Mouse (Mus musculus): ENCODE measurements around the gene Pomgnt2. TPM values are rescaled to one million over a fixed set of nuclear protein-coding genes. Genes with fewer than 3 reads are reported as not detected.
A peak's percentile ranks its signal among the peaks of the same experiment; 100 is the strongest.

Gene Pomgnt2
- polyA plus RNA-seq, 1 experiment from 2014 or later: 28.3 TPM

DNA sequence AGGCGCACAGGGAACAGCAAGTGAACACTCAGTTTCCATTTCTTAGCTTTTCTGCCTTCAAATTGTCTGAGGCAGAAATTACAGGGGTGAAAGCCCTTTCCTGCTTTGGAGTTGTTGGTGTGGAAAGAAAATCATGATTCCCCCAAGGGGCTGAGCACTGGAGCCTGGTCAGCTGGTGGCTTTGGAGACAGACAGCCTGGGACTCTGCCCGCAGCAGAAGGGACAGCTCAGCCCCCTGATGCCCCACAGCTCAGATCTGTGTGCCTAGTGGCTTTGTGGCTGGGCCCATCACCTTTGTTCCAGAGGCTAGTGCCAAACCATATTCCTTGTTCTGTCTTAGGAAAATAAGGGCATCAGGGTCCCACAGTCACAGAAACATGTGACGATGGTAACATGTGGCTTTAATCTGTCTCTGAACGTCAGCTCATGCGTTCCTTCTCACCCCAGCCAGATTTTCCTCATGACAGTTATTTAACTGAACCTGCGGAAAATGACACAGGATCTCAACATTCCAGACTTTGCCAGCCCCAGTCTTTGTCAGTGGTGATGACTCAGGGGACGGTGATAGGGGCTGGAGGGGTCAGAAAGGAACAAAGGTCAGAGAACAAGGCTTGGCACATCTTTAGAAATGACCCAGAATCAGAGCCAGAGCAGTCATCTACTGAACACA lies 36.8 kb downstream of the Pomgnt2 start:
- no peak overlapping the region for H3K9ac ChIP-seq (replicated peaks)
- H3K27me3 ChIP-seq: no peaks in the 10 kb centered on the region
- no peaks in the 10 kb centered on the region for H3K9me3 ChIP-seq
- H3K27ac ChIP-seq (replicated peaks): no peak overlapping the region
- WGBS: 65% methylated on average over 7 of the region's 7 CpGs
- H3K4me3 ChIP-seq: no peak overlapping the region
- no peak overlapping the region for H3K4me2 ChIP-seq (replicated peaks)
- no peaks in the 10 kb centered on the region for H3K36me3 ChIP-seq
- H3K4me1 ChIP-seq: no peaks in the 10 kb centered on the region
- no peak for ATAC-seq (replicated peaks)

DNA sequence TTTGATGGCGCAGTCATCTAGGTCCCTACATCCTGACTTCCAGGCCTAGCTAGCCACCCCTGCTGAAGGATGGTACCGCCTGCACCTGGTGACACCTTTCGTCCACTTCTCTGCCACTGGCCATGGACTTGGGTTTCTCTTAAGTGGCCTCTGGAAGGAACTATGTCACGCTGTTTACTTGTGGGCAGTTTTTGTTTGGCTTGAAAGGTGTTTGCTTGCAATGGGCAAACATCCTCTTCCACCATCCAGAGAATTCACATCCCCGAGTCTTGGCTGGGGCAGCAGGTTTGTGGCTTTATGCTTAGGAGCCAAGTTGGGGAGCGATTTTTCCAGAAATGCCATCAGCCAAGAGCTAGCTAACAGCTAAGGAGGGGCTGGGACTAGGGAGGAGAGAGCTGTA lies 44.3 kb downstream of the Pomgnt2 start:
- Histone ChIP-seq H3K27me3 (no peaks in the 10 kb centered on the region), H3K4me3 (no peak overlapping the region), H3K4me1 (peaks cover 15% of the 10 kb centered on the region), H3K9ac (replicated peaks) (no peak overlapping the region), H3K9me3 (no peaks in the 10 kb centered on the region), H3K4me2 (replicated peaks) (no peak overlapping the region), H3K27ac (replicated peaks) (no peak overlapping the region), H3K36me3 (no peaks in the 10 kb centered on the region)
- 92% methylated on average over 6 of the region's 6 CpGs for WGBS
- no peak for ATAC-seq (replicated peaks)

DNA sequence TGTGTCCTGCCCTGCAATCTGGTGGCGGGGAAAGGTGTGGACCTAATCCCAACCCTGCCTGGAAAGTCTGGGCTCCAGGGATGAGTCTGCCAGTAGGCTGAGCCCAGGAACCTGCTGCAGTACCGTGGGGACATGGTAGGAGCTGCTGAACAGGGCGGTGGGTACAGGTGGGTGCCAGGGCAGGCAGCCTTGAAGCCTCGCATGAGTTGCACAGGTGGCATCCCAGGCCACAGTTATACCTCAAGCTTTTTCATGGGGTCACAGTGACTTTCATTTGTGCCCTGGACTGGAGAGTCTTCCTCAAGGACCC lies 45.8 kb downstream of the Pomgnt2 start:
- ATAC-seq (replicated peaks): peak; percentile 59; the same call in 1 of the 2 replicates
- peak overlapping the region; percentile 20; the same call in 1 of the 2 replicates for H3K4me3 ChIP-seq
- H3K27me3 ChIP-seq: no peaks in the 10 kb centered on the region
- peaks cover 15% of the 10 kb centered on the region for H3K4me1 ChIP-seq
- peak overlapping the region; percentile 38 for H3K4me2 ChIP-seq (replicated peaks)
- 0 out of 2 replicates have a peak overlapping the region, but pooled peaks have one; percentile 5 for H3K9ac ChIP-seq (replicated peaks)
- no peaks in the 10 kb centered on the region for H3K36me3 ChIP-seq
- WGBS: 29% methylated on average over 4 of the region's 4 CpGs
- no peaks in the 10 kb centered on the region for H3K9me3 ChIP-seq
- H3K27ac ChIP-seq (replicated peaks): peak overlapping the region; percentile 63; the same call in 1 of the 2 replicates

DNA sequence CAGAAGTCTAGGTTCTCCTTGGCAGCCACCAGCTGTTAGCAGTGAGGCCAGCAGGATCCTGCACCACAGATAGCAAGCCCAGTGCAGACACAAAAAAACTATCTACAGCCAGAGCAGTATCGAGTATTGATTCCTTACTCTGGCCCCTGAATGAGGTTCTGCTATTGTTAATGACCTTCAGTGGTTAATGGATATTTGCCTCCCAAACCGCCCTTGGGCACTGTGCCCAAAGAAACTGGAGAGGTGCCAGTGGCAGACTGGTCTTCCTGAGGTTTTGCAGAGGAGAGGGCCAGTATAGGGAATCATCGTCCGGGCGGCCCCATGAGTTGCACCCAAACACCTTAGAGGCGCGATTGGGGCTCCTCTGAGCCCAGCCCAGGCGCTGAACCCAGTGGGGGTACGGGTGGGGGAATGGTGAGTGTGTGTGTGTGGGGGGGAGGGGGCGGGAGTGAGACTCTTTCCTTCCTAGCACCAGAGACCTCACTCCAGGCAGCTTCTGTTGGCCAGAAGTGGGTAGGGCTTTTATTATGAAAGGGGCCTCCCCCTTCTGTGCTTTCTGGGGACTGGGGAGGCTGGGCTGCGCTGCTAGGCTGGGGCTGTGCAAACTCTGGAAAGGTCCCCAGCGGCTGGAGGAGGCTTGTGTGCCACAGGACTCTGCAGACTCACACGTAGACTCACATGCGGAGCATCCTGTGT lies 46.3 kb downstream of the Pomgnt2 start, which contains the start of gene Fam198a:
Fam198a (plus strand) TSS at position 571 of the 696 bp plus-strand sequence.
- WGBS: 2% methylated on average over 14 of the region's 14 CpGs
- Histone ChIP-seq H3K36me3 (no peaks in the 10 kb centered on the region), H3K9ac (replicated peaks) (0 out of 2 replicates have a peak within 1 kb of the TSS, but pooled peaks have one; percentile 5), H3K27ac (replicated peaks) (peak within 1 kb of the TSS; percentile 63), H3K9me3 (no peaks in the 10 kb centered on the region), H3K4me3 (peak within 1 kb of the TSS; percentile 20), H3K4me1 (peaks cover 15% of the 10 kb centered on the region), H3K27me3 (no peaks in the 10 kb centered on the region), H3K4me2 (replicated peaks) (peak within 1 kb of the TSS; percentile 38)
- ATAC-seq (replicated peaks): peak; percentile 93

DNA sequence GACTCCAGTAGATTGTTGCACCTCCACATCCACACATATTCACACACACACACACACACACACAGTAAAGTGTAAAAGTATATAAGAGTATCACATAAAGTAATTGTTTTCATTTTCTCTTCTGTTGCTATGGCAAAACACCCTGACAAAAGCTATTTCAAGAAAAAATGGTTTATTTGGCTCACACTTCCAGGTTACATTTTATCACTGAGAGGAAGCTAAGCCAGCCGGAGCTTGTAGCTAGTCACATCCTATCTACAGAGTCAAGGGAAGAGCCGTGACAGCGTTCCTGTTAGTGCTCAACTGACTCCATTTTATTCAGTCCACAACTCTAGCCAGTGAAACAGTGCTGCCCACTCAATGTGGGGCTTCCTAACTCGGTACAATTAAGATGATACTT lies 48.5 kb downstream of the Pomgnt2 start:
- Histone ChIP-seq H3K36me3 (no peaks in the 10 kb centered on the region), H3K4me2 (replicated peaks) (no peak overlapping the region), H3K27me3 (no peaks in the 10 kb centered on the region), H3K4me3 (no peak overlapping the region), H3K4me1 (peaks cover 15% of the 10 kb centered on the region), H3K9me3 (no peaks in the 10 kb centered on the region), H3K27ac (replicated peaks) (no peak overlapping the region), H3K9ac (replicated peaks) (no peak overlapping the region)
- 83% methylated on average over 4 of the region's 4 CpGs for WGBS
- ATAC-seq (replicated peaks): no peak

DNA sequence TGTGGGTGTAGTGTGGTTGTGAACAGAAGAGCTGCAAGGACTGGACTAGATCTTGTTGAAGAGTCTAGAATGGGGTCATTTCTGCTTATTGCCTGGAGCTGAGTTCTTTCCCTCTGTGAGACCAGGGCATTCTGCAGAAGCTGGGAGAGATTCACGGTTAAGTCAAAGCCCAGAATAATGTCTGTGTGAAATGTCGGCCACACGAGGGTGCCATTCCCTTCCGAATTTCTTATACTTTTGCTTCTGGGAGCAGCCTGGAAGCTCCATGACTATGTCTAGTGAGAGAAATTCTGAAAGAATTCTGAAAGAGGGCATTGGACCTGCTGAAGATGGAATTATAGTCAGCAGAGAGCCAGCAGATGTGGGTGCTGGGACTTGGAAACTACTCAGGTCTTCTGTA lies 49.1 kb downstream of the Pomgnt2 start:
- Histone ChIP-seq H3K27ac (replicated peaks) (no peak overlapping the region), H3K4me3 (no peak overlapping the region), H3K9ac (replicated peaks) (no peak overlapping the region), H3K4me2 (replicated peaks) (no peak overlapping the region), H3K4me1 (peaks cover 15% of the 10 kb centered on the region), H3K36me3 (no peaks in the 10 kb centered on the region), H3K27me3 (no peaks in the 10 kb centered on the region), H3K9me3 (no peaks in the 10 kb centered on the region)
- 8% methylated on average over 4 of the region's 4 CpGs for WGBS
- ATAC-seq (replicated peaks): no peak

DNA sequence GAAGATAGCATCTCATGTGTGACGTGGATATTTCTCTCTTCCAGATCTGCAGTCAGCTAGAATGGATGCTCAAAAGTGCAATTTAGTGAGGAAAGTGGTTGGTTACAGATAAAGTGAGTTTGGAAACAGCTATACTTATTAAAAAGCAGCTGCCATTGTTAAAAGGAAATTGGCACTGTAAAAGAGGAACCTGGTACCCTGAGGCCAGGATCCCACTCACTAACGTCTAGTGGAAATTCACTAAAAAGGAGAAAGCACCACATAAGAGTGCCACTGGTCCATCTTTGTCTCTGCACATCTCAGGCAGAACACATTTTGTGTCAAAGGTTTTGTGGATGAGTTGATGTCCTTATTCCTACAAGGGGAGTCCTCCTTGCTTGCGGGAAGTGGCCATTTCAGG lies 53.3 kb downstream of the Pomgnt2 start:
- H3K27ac ChIP-seq (replicated peaks): no peak overlapping the region
- no peaks in the 10 kb centered on the region for H3K27me3 ChIP-seq
- H3K9me3 ChIP-seq: no peaks in the 10 kb centered on the region
- 84% methylated on average over 3 of the region's 3 CpGs for WGBS
- no peaks in the 10 kb centered on the region for H3K4me1 ChIP-seq
- no peak for ATAC-seq (replicated peaks)
- H3K4me3 ChIP-seq: no peak overlapping the region
- H3K9ac ChIP-seq (replicated peaks): no peak overlapping the region
- H3K36me3 ChIP-seq: no peaks in the 10 kb centered on the region
- H3K4me2 ChIP-seq (replicated peaks): no peak overlapping the region

DNA sequence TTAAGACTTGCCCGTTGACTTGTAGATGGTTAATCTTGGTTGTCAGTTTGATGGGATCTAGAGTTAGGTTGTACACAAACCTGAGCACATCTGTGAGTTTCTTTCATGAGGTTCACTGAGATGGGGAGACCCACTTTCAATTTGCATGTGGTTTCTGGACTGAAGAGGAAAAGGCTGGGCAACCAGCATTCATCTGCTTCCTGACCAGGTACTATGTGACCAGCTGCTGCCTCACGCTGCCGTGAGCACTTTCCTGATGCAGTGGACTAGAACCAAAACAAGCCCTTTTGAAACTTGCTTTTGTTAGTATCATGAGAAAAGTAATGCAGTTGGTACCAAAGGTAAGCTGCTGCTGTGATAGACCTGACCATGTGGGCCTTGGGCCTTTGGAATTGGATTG lies 53.9 kb downstream of the Pomgnt2 start:
- Histone ChIP-seq H3K4me1 (no peaks in the 10 kb centered on the region), H3K9me3 (no peaks in the 10 kb centered on the region), H3K27me3 (no peaks in the 10 kb centered on the region), H3K27ac (replicated peaks) (no peak overlapping the region), H3K36me3 (no peaks in the 10 kb centered on the region), H3K4me2 (replicated peaks) (no peak overlapping the region), H3K9ac (replicated peaks) (no peak overlapping the region), H3K4me3 (no peak overlapping the region)
- WGBS: 85% methylated on average over 3 of the region's 3 CpGs
- ATAC-seq (replicated peaks): no peak

DNA sequence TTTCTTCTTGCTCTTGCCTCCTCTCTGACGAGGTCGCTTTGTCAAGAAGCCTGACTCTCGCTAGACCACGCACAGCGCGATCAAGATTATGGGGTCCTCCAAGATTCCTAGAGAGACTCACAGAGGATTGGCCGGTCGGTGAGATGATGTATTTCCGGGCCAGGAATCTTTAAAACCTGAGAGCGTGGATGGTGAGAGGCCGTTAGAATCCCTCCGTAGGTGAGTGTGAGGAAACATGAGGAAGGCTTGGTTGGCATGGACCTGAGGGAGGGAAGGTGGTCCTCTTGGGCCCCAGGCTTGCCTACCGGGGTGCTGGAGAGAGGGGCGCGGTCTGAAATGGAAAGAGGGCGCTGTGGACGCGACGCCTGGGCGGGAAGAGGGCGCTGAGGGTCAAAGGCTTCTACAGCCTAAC lies 59.0 kb downstream of the Pomgnt2 start:
- WGBS: 60% methylated on average over 21 of the region's 21 CpGs
- H3K36me3 ChIP-seq: no peaks in the 10 kb centered on the region

DNA sequence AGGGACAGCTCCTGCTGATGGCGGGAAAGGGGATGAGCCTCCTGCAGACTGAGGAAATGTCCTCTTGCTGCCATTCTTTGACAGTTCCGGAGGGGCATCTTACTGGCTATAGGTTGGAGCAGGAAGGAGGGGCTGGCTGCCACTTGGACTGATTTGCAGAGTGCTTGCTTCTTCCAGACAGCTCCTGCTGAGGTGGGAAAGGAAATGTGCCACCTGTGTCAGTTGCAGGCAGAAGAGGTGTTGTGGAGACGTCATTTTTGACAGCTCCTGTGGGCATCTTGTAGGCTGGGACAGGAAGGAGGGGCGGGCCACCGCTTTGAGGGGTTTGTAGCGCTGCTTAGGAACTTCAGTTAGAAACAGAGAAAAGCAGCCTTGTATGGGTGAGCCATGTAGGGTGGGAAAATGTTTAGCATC lies 59.5 kb downstream of the Pomgnt2 start:
- no peaks in the 10 kb centered on the region for H3K9me3 ChIP-seq
- H3K27ac ChIP-seq (replicated peaks): peak overlapping the region; percentile 67
- ATAC-seq (replicated peaks): peak; percentile 77
- no peaks in the 10 kb centered on the region for H3K4me1 ChIP-seq
- peak overlapping the region; percentile 48 for H3K4me2 ChIP-seq (replicated peaks)
- no peaks in the 10 kb centered on the region for H3K27me3 ChIP-seq
- H3K36me3 ChIP-seq: no peaks in the 10 kb centered on the region
- H3K9ac ChIP-seq (replicated peaks): peak overlapping the region; percentile 11; the same call in 1 of the 2 replicates
- 58% methylated on average over 6 of the region's 6 CpGs for WGBS
- peak overlapping the region; percentile 50 for H3K4me3 ChIP-seq

More for the DNA sequence above, 59.0 kb downstream of the Pomgnt2 start:
- peak; percentile 78 for ATAC-seq (replicated peaks)
- peak overlapping the region; percentile 67 for H3K27ac ChIP-seq (replicated peaks)
- H3K4me2 ChIP-seq (replicated peaks): peak overlapping the region; percentile 48
- peak overlapping the region; percentile 50 for H3K4me3 ChIP-seq
- H3K27me3 ChIP-seq: no peaks in the 10 kb centered on the region
- H3K9ac ChIP-seq (replicated peaks): peak overlapping the region; percentile 54
- no peaks in the 10 kb centered on the region for H3K9me3 ChIP-seq
- H3K4me1 ChIP-seq: no peaks in the 10 kb centered on the region

DNA sequence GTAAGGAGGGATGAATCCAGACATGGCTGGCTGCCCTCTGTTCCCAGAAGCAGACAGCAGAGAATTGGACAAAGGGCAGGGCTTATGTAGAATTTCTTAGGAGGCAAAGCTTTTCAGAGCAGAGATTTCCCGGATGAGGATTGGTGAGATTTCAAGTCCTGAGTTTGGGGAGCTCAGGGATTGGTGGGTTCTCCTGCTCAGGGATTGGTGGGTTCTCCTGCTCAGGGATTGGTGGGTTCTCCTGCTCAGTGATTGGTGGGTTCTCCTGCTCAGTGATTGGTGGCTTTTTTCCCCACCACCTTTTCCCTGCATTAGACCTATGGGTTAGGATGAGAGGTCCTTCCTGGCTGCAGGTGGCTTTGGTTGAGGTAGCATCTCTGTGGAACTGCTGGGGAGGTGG lies 60.0 kb downstream of the Pomgnt2 start:
- Histone ChIP-seq H3K9me3 (no peaks in the 10 kb centered on the region), H3K27me3 (no peaks in the 10 kb centered on the region), H3K9ac (replicated peaks) (no peak overlapping the region; the same call in 1 of the 2 replicates), H3K4me3 (peak overlapping the region; percentile 50), H3K27ac (replicated peaks) (peak overlapping the region; percentile 67), H3K4me2 (replicated peaks) (peak overlapping the region; percentile 48; the same call in 1 of the 2 replicates), H3K4me1 (no peaks in the 10 kb centered on the region), H3K36me3 (no peaks in the 10 kb centered on the region)
- peak; percentile 75 for ATAC-seq (replicated peaks)
- WGBS: 73% methylated on average over 1 of the region's 1 CpGs

DNA sequence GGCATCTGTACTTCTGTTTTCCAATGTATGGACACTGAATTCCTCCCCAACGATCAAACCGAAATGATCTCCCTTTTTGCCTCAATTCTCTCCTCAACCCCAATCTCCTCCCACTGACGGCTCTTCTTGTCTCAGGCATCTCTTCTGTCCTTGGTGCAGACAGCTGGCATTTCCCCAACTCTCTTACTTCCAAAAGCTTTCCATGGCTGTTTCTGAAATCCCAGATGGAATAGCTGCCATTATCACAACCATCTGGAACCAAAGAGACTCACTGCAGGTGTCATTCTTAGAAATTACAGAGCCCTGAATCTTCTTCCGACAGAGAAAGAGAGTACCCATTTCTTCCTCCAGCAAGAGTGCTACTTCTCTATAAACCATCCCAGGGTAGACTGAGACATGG lies 62.1 kb downstream of the Pomgnt2 start:
- Histone ChIP-seq H3K9ac (replicated peaks) (no peak overlapping the region), H3K4me1 (no peaks in the 10 kb centered on the region), H3K36me3 (no peaks in the 10 kb centered on the region), H3K27me3 (no peaks in the 10 kb centered on the region), H3K9me3 (no peaks in the 10 kb centered on the region), H3K4me3 (no peak overlapping the region), H3K4me2 (replicated peaks) (no peak overlapping the region), H3K27ac (replicated peaks) (no peak overlapping the region)
- WGBS: 78% methylated on average over 4 of the region's 4 CpGs
- no peak for ATAC-seq (replicated peaks)
